Mouse (Mus musculus) heart, postnatal 0 days (tissue): ENCODE data around the gene Lipi. TPM values are rescaled to one million over a fixed set of nuclear protein-coding genes. Genes with fewer than 3 reads are reported as not detected.

Experiments used
- ATAC-seq: fragments of 200-750 bp; cut with Nextera tagmentation; 2 replicates; pipeline ENCODE4 v1.8.0; 2017; ENCODE audit warnings: low read depth, moderate number of reproducible peaks, moderate library complexity; ENCODE audit not compliant: insufficient read depth
- DNase-seq: peaks from one replicate; pipeline ENCODE4 v3.0.0-alpha.2; 2016; ENCODE audit warnings: low spot score
- H3K27ac ChIP-seq: fragments of 300-500 bp; sonication (generic); 2 replicates; pipeline ENCODE4 v1.5.1; 2014; ENCODE audit warnings: low read depth, mild to moderate bottlenecking
- H3K27me3 ChIP-seq: fragments of 300-500 bp; sonication (generic); 2 replicates; pipeline ENCODE4 v1.6.1; 2014; ENCODE audit warnings: low read length, mixed read lengths; ENCODE audit not compliant: control insufficient read depth, insufficient read depth
- H3K36me3 ChIP-seq: fragments of 300-500 bp; sonication (generic); replicated peaks from 2 replicates; pipeline ENCODE4 v1.6.1; 2014; ENCODE audit warnings: low read length, mixed read lengths; ENCODE audit not compliant: control insufficient read depth, insufficient read depth
- H3K4me1 ChIP-seq: fragments of 300-500 bp; sonication (generic); 2 replicates; pipeline ENCODE4 v1.6.1; 2014; ENCODE audit warnings: antibody characterized with exemption; ENCODE audit not compliant: control insufficient read depth, insufficient read depth
- H3K4me2 ChIP-seq: fragments of 300-500 bp; sonication (generic); 2 replicates; pipeline ENCODE4 v1.6.1; 2014; ENCODE audit warnings: low read depth, mild to moderate bottlenecking, low read length, moderate library complexity
- H3K4me3 ChIP-seq: fragments of 300-500 bp; sonication (generic); 2 replicates; pipeline ENCODE4 v1.5.1; 2014; ENCODE audit warnings: low read depth, low read length
- H3K9ac ChIP-seq: fragments of 300-500 bp; sonication (generic); replicated peaks from 2 replicates; pipeline ENCODE4 v1.6.1; 2014; ENCODE audit warnings: low read depth, low read length, mixed read lengths
- H3K9me3 ChIP-seq: fragments of 300-500 bp; sonication (generic); replicated peaks from 2 replicates; pipeline ENCODE4 v1.6.1; 2016; ENCODE audit warnings: low read length; ENCODE audit not compliant: control insufficient read depth
- CTCF ChIP-seq: IDR thresholded peaks from 2 replicates; pipeline ENCODE4 v1.5.1; 2016; ENCODE audit warnings: antibody characterized with exemption, control low read depth, low read depth
- EP300 ChIP-seq: IDR thresholded peaks from 2 replicates; pipeline ENCODE4 v1.6.1; 2016; ENCODE audit warnings: antibody characterized with exemption, low read depth
- WGBS: fragments of 180-500 bp; shearing (Covaris S2); extraction: QIAGEN DNeasy Blood & Tissue Kit; methylation state at CpG from one replicate; pipeline ENCODE4 v1.1.7; 2014; 5-methylcytosine and 5-hydroxymethylcytosine counted together
- polyA plus RNA-seq: library from polyadenylated mRNA; unstranded; fragments of >200 nt; fragmentation: Nextera tagmentation; extraction: Ambion mirVana; gene quantifications from 2 replicates; pipeline ENCODE4 v1.2.1, GENCODE M21; 2015
- total RNA-seq: library from RNA; depleted of rRNA; stranded (reverse); fragments of >200 nt; gene quantifications from 2 replicates; pipeline ENCODE4 v1.2.3, GENCODE M21; 2014; ENCODE audit warnings: low replicate concordance; rRNA removed

Gene Lipi
- total and polyA plus RNA-seq, 2 experiments from 2014 or later = not detected

DNA sequence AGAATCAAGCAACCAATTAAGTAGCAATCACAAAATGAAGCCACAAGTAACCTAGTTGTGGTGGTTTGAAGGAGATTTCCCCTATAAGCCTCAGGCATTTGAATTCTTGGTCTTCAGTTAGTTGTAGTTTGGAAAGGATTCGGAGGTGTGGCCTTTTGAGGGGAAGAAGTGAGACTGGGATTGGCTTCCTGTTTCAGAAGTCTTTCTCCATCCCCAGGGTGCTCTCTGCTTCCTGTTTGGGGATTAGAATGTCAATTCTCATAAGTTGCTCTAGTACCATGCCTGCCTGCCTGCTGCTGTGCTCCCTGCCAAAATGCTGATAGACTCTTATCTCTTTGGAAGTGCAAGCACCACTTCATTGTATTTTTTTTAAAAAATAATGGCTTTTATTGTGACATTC lies 40.6 kb downstream of the Lipi start:
- no peaks in the 10 kb centered on the region for H3K9me3 ChIP-seq
- no peak overlapping the region for H3K4me3 ChIP-seq
- no peak overlapping the region for H3K9ac ChIP-seq
- ATAC-seq = no peak
- TF ChIP-seq CTCF (no peak), EP300 (no peak)
- WGBS = 57% methylated on average over 1 of the region's 1 CpGs
- H3K4me2 ChIP-seq = no peak overlapping the region
- no peak for DNase-seq
- H3K36me3 ChIP-seq = no peaks in the 10 kb centered on the region
- H3K27me3 ChIP-seq = no peaks in the 10 kb centered on the region
- no peaks in the 10 kb centered on the region for H3K4me1 ChIP-seq
- no peak overlapping the region for H3K27ac ChIP-seq

DNA sequence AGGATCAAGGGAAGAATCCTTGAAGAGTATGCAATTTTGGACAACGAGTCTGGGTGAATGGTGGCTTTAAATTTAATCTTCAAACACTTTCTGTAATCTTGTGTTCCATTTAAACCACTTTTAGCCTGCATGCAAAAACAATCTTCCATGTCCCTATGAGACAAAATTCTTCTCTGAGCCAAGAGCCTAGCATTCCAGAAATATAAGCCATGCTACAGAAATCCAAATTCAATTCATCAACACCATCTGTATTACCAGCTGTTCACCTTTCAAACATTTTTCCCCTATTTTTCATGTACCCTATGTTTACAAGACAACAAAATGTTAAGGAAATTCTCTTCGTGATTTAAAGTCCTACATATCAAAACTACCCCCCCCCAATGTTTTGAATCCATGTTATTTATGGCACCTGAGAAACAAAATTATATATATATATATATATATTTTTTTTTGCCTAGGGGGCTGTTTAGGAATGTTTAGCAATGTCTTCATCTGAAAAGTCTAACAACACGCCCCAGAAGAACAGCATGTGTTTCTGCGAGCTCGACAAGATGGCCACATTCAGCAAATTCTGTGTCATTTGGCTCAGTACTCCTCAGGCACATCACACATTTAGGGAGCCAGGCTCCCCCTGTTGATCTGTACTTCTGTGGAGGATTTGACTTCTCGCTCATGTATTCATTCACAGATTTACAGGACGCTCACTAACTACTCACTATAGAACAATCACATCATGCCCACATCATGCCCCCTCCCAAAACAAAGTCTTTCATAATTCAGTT lies 47.9 kb downstream of the Lipi start:
- WGBS = 75% methylated on average over 7 of the region's 7 CpGs
- no peaks in the 10 kb centered on the region for H3K36me3 ChIP-seq
- ATAC-seq (no peak), DNase-seq (no peak)
- H3K4me2 ChIP-seq = no peak overlapping the region
- H3K27me3 ChIP-seq = no peaks in the 10 kb centered on the region
- no peaks in the 10 kb centered on the region for H3K9me3 ChIP-seq
- H3K27ac ChIP-seq = no peak overlapping the region
- no peak for TF ChIP-seq CTCF
- no peak overlapping the region for H3K4me3 ChIP-seq
- H3K9ac ChIP-seq = no peak overlapping the region
- H3K4me1 ChIP-seq = no peaks in the 10 kb centered on the region

- Histone ChIP-seq H3K27me3 (no peaks in the 10 kb centered on the region), H3K9me3 (no peaks in the 10 kb centered on the region), H3K27ac (no peak overlapping the region), H3K9ac (no peak overlapping the region), H3K4me2 (no peak overlapping the region), H3K36me3 (no peaks in the 10 kb centered on the region), H3K4me3 (no peak overlapping the region), H3K4me1 (no peaks in the 10 kb centered on the region)
- WGBS = 16% methylated on average over 1 of the region's 1 CpGs
- DNase-seq (no peak), ATAC-seq (no peak)
- TF ChIP-seq EP300 = no peak
- TF ChIP-seq CTCF = no peak
These were observed 54.2 kb downstream of the Lipi start for GRCm38 (mm10) chr16:75531705-75532104.

- no peak for TF ChIP-seq CTCF
- no peak for TF ChIP-seq EP300
- Histone ChIP-seq H3K27me3 (no peaks in the 10 kb centered on the region), H3K27ac (no peak overlapping the region), H3K4me2 (no peak overlapping the region), H3K4me3 (no peak overlapping the region), H3K4me1 (no peaks in the 10 kb centered on the region), H3K36me3 (no peaks in the 10 kb centered on the region), H3K9me3 (no peaks in the 10 kb centered on the region), H3K9ac (no peak overlapping the region)
- ATAC-seq = no peak
- WGBS = 90% methylated on average over 4 of the region's 4 CpGs
- no peak for DNase-seq
These were observed 89.3 kb downstream of the Lipi start for GRCm38 (mm10) chr16:75496568-75496967.

Other genes with a start within 250 kb of the Lipi start
- gene Rbm11, start 6.8 kb upstream of the Lipi start, total RNA-seq = 0.31 TPM in 1 of 2 replicates, not detected in the other
- gene Rbm11, start 6.8 kb upstream of the Lipi start, polyA plus RNA-seq = 0.11 and 0.23 TPM in 2 replicates
- 10.7 and 18.6 TPM in 2 replicates for gene Hspa13, start 181.0 kb upstream of the Lipi start, total RNA-seq
- 11.5 and 11.6 TPM in 2 replicates for gene Hspa13, start 181.0 kb upstream of the Lipi start, polyA plus RNA-seq